Mouse (Mus musculus) cerebellum, postnatal 4 days (tissue): ENCODE data around the gene Vill.

Experiments used
- DNase-seq, 2 experiments: peaks; one replicate each; pipeline ENCODE4 v3.0.0; 2022; ENCODE audit warnings: low spot score in 2 of 2, mixed read lengths in 1 of 2

Gene Vill

GRCm38 (mm10) chr9:119080040-119080675 is 27.6 kb downstream of the Vill start:
- no peak for DNase-seq

GRCm38 (mm10) chr9:119082039-119082438 is 29.5 kb downstream of the Vill start:
- no peak for DNase-seq

GRCm38 (mm10) chr9:119082656-119083430 is 30.3 kb downstream of the Vill start:
- DNase-seq: no peak

- DNase-seq: no peak
Observed at GRCm38 (mm10) chr9:119083966-119084365, 31.4 kb downstream of the Vill start.

GRCm38 (mm10) chr9:119086451-119086850 is 33.9 kb downstream of the Vill start:
- DNase-seq: no peak

- no peak for DNase-seq
Observed at GRCm38 (mm10) chr9:119087309-119087708, 34.7 kb downstream of the Vill start.

- peak; percentile 50 to 61 for DNase-seq
Observed at GRCm38 (mm10) chr9:119088148-119088801, 35.7 kb downstream of the Vill start.

GRCm38 (mm10) chr9:119089437-119089836 is 36.9 kb downstream of the Vill start:
- no peak for DNase-seq

- no peak for DNase-seq
Observed at GRCm38 (mm10) chr9:119090462-119090861, 37.9 kb downstream of the Vill start.

- no peak for DNase-seq
Observed at GRCm38 (mm10) chr9:119091581-119092310, 39.2 kb downstream of the Vill start.

- no peak for DNase-seq
Observed at GRCm38 (mm10) chr9:119092473-119093418, 40.2 kb downstream of the Vill start.

GRCm38 (mm10) chr9:119093419-119094295 is 41.1 kb downstream of the Vill start, which contains the start of gene Plcd1:
Plcd1 (minus strand) TSS chr9:119093502.
- peak; percentile 77 for DNase-seq

- DNase-seq: peak in 1 of 2 experiments; percentile 42
Observed at GRCm38 (mm10) chr9:119094462-119095109, 42.0 kb downstream of the Vill start.

- DNase-seq: no peak
Observed at GRCm38 (mm10) chr9:119100177-119100898, 47.8 kb downstream of the Vill start.

GRCm38 (mm10) chr9:119101992-119102782 is 49.6 kb downstream of the Vill start, which contains the start of gene Dlec1:
Dlec1 (plus strand) TSS chr9:119102478.
- peak in 1 of 2 experiments; percentile 46 for DNase-seq

GRCm38 (mm10) chr9:119102783-119103113 is 50.2 kb downstream of the Vill start:
- no peak for DNase-seq

GRCm38 (mm10) chr9:119107566-119107965 is 55.0 kb downstream of the Vill start:
- DNase-seq: no peak
